Mouse (Mus musculus): ENCODE results near the gene Tnfrsf13c. TPM values are rescaled to one million over a fixed set of nuclear protein-coding genes. Genes with fewer than 3 reads are reported as not detected.

Gene Tnfrsf13c
- polyA plus RNA-seq, 1 experiment: 0.93 TPM

GRCm38 (mm10) chr15:82184656-82185055, 39.5 kb downstream of the Tnfrsf13c start:
- no peak for DNase-seq
- Histone ChIP-seq H3K27ac (ENCODE audit: insufficient read depth, low read length) (no peak overlapping the region), H3K27me3 (ENCODE audit: control insufficient read depth, insufficient read depth, low read length) (no peaks in the 10 kb centered on the region), H3K4me1 (ENCODE audit: control insufficient read depth, insufficient read depth, low read length) (peaks cover 13% of the 10 kb centered on the region), H3K4me3 (replicated peaks; ENCODE audit: insufficient read depth, low read depth, low read length) (no peak overlapping the region)
- TF ChIP-seq CTCF (IDR thresholded peaks at IDR 0.05; ENCODE audit: borderline replicate concordance, insufficient read depth, low read depth, low read length) (no peak), POLR2A (IDR thresholded peaks at IDR 0.05; ENCODE audit: borderline replicate concordance, insufficient read depth, low read length) (no peak)
- 58% methylated on average over 10 of the region's 10 CpGs for WGBS

GRCm38 (mm10) chr15:82184183-82184582, 40.0 kb downstream of the Tnfrsf13c start:
- no peak for DNase-seq
- WGBS: 81% methylated on average over 7 of the region's 7 CpGs
- peaks cover 13% of the 10 kb centered on the region for H3K4me1 ChIP-seq (ENCODE audit: control insufficient read depth, insufficient read depth, low read length)

GRCm38 (mm10) chr15:82183596-82183995, 40.6 kb downstream of the Tnfrsf13c start:
- WGBS: 90% methylated on average over 10 of the region's 10 CpGs
- H3K27ac ChIP-seq (ENCODE audit: insufficient read depth, low read length): no peak overlapping the region
- no peak overlapping the region for H3K4me3 ChIP-seq (replicated peaks; ENCODE audit: insufficient read depth, low read depth, low read length)
- no peaks in the 10 kb centered on the region for H3K27me3 ChIP-seq (ENCODE audit: control insufficient read depth, insufficient read depth, low read length)
- TF ChIP-seq CTCF (IDR thresholded peaks at IDR 0.05; ENCODE audit: borderline replicate concordance, insufficient read depth, low read depth, low read length): no peak
- TF ChIP-seq POLR2A (IDR thresholded peaks at IDR 0.05; ENCODE audit: borderline replicate concordance, insufficient read depth, low read length): no peak
- no peak for DNase-seq
- H3K4me1 ChIP-seq (ENCODE audit: control insufficient read depth, insufficient read depth, low read length): peaks cover 13% of the 10 kb centered on the region

More at GRCm38 (mm10) chr15:82184183-82184582, 40.0 kb downstream of the Tnfrsf13c start:
- H3K4me3 ChIP-seq (replicated peaks; ENCODE audit: insufficient read depth, low read depth, low read length): no peak overlapping the region
- no peak overlapping the region for H3K27ac ChIP-seq (ENCODE audit: insufficient read depth, low read length)
- no peaks in the 10 kb centered on the region for H3K27me3 ChIP-seq (ENCODE audit: control insufficient read depth, insufficient read depth, low read length)
- TF ChIP-seq CTCF (IDR thresholded peaks at IDR 0.05; ENCODE audit: borderline replicate concordance, insufficient read depth, low read depth, low read length) (no peak), POLR2A (IDR thresholded peaks at IDR 0.05; ENCODE audit: borderline replicate concordance, insufficient read depth, low read length) (no peak)

GRCm38 (mm10) chr15:82182311-82182710, 41.9 kb downstream of the Tnfrsf13c start:
- TF ChIP-seq CTCF (IDR thresholded peaks at IDR 0.05; ENCODE audit: borderline replicate concordance, insufficient read depth, low read depth, low read length): 0 out of 2 replicates have a peak, but pooled peaks have one; percentile 1
- no peak for TF ChIP-seq POLR2A (IDR thresholded peaks at IDR 0.05; ENCODE audit: borderline replicate concordance, insufficient read depth, low read length)
- no peaks in the 10 kb centered on the region for H3K27me3 ChIP-seq (ENCODE audit: control insufficient read depth, insufficient read depth, low read length)
- WGBS: 97% methylated on average over 4 of the region's 4 CpGs
- no peak overlapping the region for H3K4me3 ChIP-seq (replicated peaks; ENCODE audit: insufficient read depth, low read depth, low read length)
- no peak for DNase-seq
- H3K4me1 ChIP-seq (ENCODE audit: control insufficient read depth, insufficient read depth, low read length): peaks cover 13% of the 10 kb centered on the region
- no peak overlapping the region for H3K27ac ChIP-seq (ENCODE audit: insufficient read depth, low read length)

GRCm38 (mm10) chr15:82181131-82181530, 43.0 kb downstream of the Tnfrsf13c start:
- WGBS: 74% methylated on average over 5 of the region's 5 CpGs
- TF ChIP-seq POLR2A (IDR thresholded peaks at IDR 0.05; ENCODE audit: borderline replicate concordance, insufficient read depth, low read length): no peak
- TF ChIP-seq CTCF (IDR thresholded peaks at IDR 0.05; ENCODE audit: borderline replicate concordance, insufficient read depth, low read depth, low read length): no peak
- no peak overlapping the region for H3K27ac ChIP-seq (ENCODE audit: insufficient read depth, low read length)
- H3K4me3 ChIP-seq (replicated peaks; ENCODE audit: insufficient read depth, low read depth, low read length): no peak overlapping the region
- no peak for DNase-seq
- H3K4me1 ChIP-seq (ENCODE audit: control insufficient read depth, insufficient read depth, low read length): peaks cover 13% of the 10 kb centered on the region
- no peaks in the 10 kb centered on the region for H3K27me3 ChIP-seq (ENCODE audit: control insufficient read depth, insufficient read depth, low read length)

GRCm38 (mm10) chr15:82177743-82178290, 46.4 kb downstream of the Tnfrsf13c start:
- no peak overlapping the region for H3K27ac ChIP-seq (ENCODE audit: insufficient read depth, low read length)
- WGBS: 55% methylated on average over 7 of the region's 7 CpGs
- H3K27me3 ChIP-seq (ENCODE audit: control insufficient read depth, insufficient read depth, low read length): no peaks in the 10 kb centered on the region
- peaks cover 3% of the 10 kb centered on the region; the same call in 1 of the 2 replicates for H3K4me1 ChIP-seq (ENCODE audit: control insufficient read depth, insufficient read depth, low read length)
- no peak for DNase-seq
- TF ChIP-seq POLR2A (IDR thresholded peaks at IDR 0.05; ENCODE audit: borderline replicate concordance, insufficient read depth, low read length) (no peak), CTCF (IDR thresholded peaks at IDR 0.05; ENCODE audit: borderline replicate concordance, insufficient read depth, low read depth, low read length) (no peak)
- H3K4me3 ChIP-seq (replicated peaks; ENCODE audit: insufficient read depth, low read depth, low read length): no peak overlapping the region

- Histone ChIP-seq H3K4me1 (ENCODE audit: control insufficient read depth, insufficient read depth, low read length) (peaks cover 20% of the 10 kb centered on the region), H3K27me3 (ENCODE audit: control insufficient read depth, insufficient read depth, low read length) (no peaks in the 10 kb centered on the region), H3K27ac (ENCODE audit: insufficient read depth, low read length) (no peak overlapping the region), H3K4me3 (replicated peaks; ENCODE audit: insufficient read depth, low read depth, low read length) (no peak overlapping the region)
- WGBS: 91% methylated on average over 9 of the region's 9 CpGs
- TF ChIP-seq POLR2A (IDR thresholded peaks at IDR 0.05; ENCODE audit: borderline replicate concordance, insufficient read depth, low read length) (no peak), CTCF (IDR thresholded peaks at IDR 0.05; ENCODE audit: borderline replicate concordance, insufficient read depth, low read depth, low read length) (no peak)
- DNase-seq: no peak
These were observed 49.1 kb downstream of the Tnfrsf13c start for GRCm38 (mm10) chr15:82175091-82175490.

GRCm38 (mm10) chr15:82172648-82173047, 51.5 kb downstream of the Tnfrsf13c start:
- H3K4me3 ChIP-seq (replicated peaks; ENCODE audit: insufficient read depth, low read depth, low read length): no peak overlapping the region
- peaks cover 29% of the 10 kb centered on the region for H3K4me1 ChIP-seq (ENCODE audit: control insufficient read depth, insufficient read depth, low read length)
- TF ChIP-seq CTCF (IDR thresholded peaks at IDR 0.05; ENCODE audit: borderline replicate concordance, insufficient read depth, low read depth, low read length): no peak
- no peak for TF ChIP-seq POLR2A (IDR thresholded peaks at IDR 0.05; ENCODE audit: borderline replicate concordance, insufficient read depth, low read length)
- WGBS: 20% methylated on average over 8 of the region's 8 CpGs
- DNase-seq: peak; percentile 73 to 78
- H3K27ac ChIP-seq (ENCODE audit: insufficient read depth, low read length): 0 out of 2 replicates have a peak overlapping the region, but pooled peaks have one; percentile 20
- H3K27me3 ChIP-seq (ENCODE audit: control insufficient read depth, insufficient read depth, low read length): no peaks in the 10 kb centered on the region

Other genes starting within 250 kb of the Tnfrsf13c start
- gene 1700029P11Rik, start 243.8 kb downstream of the Tnfrsf13c start, polyA plus RNA-seq (2012; rRNA removed): not detected in 2 replicates
- 35.9 and 37.9 TPM in 2 replicates for gene Xrcc6, start 236.5 kb downstream of the Tnfrsf13c start, polyA plus RNA-seq (2012; rRNA removed)
- 142 and 156 TPM in 2 replicates for gene Desi1, start 190.5 kb downstream of the Tnfrsf13c start, polyA plus RNA-seq (2012; rRNA removed)
- gene Snu13, start 176.8 kb downstream of the Tnfrsf13c start, polyA plus RNA-seq (2012; rRNA removed): 114 and 124 TPM in 2 replicates
- gene 4930407I10Rik, start 165.2 kb downstream of the Tnfrsf13c start, polyA plus RNA-seq (2012; rRNA removed): not detected in 2 replicates
- gene Mei1, start 154.4 kb downstream of the Tnfrsf13c start, polyA plus RNA-seq (2012; rRNA removed): 0.06 and 0.13 TPM in 2 replicates
- gene Ccdc134, start 96.4 kb downstream of the Tnfrsf13c start, polyA plus RNA-seq (2012; rRNA removed): 15.4 and 15.5 TPM in 2 replicates
- 104 and 105 TPM in 2 replicates for gene Srebf2, start 77.2 kb downstream of the Tnfrsf13c start, polyA plus RNA-seq (2012; rRNA removed)
- 65.4 and 69.9 TPM in 2 replicates for gene Shisa8, start 11.6 kb downstream of the Tnfrsf13c start, polyA plus RNA-seq (2012; rRNA removed)
- 3.2 and 3.6 TPM in 2 replicates for gene Cenpm, start 20.4 kb upstream of the Tnfrsf13c start, polyA plus RNA-seq (2012; rRNA removed)
- 195 and 218 TPM in 2 replicates for gene 1500009C09Rik, start 28.0 kb upstream of the Tnfrsf13c start, polyA plus RNA-seq (2012; rRNA removed)
- 306 and 367 TPM in 2 replicates for gene Sept3, start 50.5 kb upstream of the Tnfrsf13c start, polyA plus RNA-seq (2012; rRNA removed)
- not detected in 2 replicates for gene Wbp2nl, start 74.6 kb upstream of the Tnfrsf13c start, polyA plus RNA-seq (2012; rRNA removed)
- 63.0 and 75.2 TPM in 2 replicates for gene Naga, start 114.6 kb upstream of the Tnfrsf13c start, polyA plus RNA-seq (2012; rRNA removed)
- 0.13 and 0.16 TPM in 2 replicates for gene Pheta2, start 114.6 kb upstream of the Tnfrsf13c start, polyA plus RNA-seq (2012; rRNA removed)
- gene Smdt1, start 114.6 kb upstream of the Tnfrsf13c start, polyA plus RNA-seq (2012; rRNA removed): 309 and 332 TPM in 2 replicates
- gene Ndufa6, start 130.0 kb upstream of the Tnfrsf13c start, polyA plus RNA-seq (2012; rRNA removed): 608 and 627 TPM in 2 replicates
- gene Cyp2d22, start 155.9 kb upstream of the Tnfrsf13c start, polyA plus RNA-seq (2012; rRNA removed): 64.2 and 65.4 TPM in 2 replicates
- not detected in 2 replicates for gene Cyp2d11, start 169.7 kb upstream of the Tnfrsf13c start, polyA plus RNA-seq (2012; rRNA removed)
- gene Cyp2d10, start 182.8 kb upstream of the Tnfrsf13c start, polyA plus RNA-seq (2012; rRNA removed): not detected in 2 replicates
- not detected in 2 replicates for gene Cyp2d9, start 209.1 kb upstream of the Tnfrsf13c start, polyA plus RNA-seq (2012; rRNA removed)